Mouse (Mus musculus): ENCODE measurements around the gene Syngr1.

DNA sequence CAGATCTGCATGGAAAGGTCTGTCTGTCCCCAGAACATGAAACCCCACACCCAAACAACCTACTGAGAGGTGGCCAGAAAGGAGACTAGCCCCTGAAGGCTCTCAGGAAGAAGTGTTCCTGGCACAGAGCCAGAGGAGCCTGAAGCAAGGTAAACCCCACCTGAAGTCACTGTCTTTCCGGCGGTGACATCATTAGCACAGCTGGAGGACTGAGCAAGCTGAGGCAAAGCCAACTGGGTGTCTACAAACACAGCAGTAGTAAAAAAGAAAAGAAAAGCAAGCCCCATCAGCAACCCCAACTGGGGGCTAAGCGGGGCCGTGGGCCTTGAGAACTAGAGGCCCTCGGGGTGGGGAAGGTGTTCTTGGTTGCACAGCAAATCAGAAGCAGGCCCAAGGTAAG lies 26.2 kb upstream of the Syngr1 start:
- TF ChIP-seq GATA1 (IDR thresholded peaks at IDR 0.05; ENCODE audit: borderline replicate concordance, low read length), result no peak
- TF ChIP-seq FLI1 (IDR thresholded peaks at IDR 0.05; ENCODE audit: low read length), result no peak

Data from megakaryocyte, embryonic 14.5 days (primary cell).